Mouse (Mus musculus): ENCODE results near the gene Rnaseh2b.

DNA sequence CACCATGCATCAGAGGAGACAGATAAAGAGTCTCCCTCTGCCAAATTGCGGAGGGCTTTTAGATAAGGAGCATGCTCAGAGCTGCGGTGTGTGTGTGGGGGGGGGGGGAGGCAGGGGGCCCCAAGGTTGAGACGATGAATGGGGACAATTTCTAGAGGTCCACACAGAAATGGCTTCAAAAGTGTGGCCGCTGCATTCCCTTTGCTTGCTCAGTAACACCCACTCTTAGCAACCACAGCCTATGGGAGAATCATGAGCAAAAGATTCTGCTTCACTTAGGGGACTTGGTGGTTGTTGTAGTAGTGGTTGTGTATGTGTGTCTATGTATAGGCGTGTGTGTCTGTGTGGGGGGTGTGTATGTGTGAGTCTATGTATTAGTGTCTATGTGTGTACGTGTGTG lies 88.2 kb downstream of the Rnaseh2b start:
- no peak for TF ChIP-seq CTCF (IDR thresholded peaks at IDR 0.05; ENCODE audit: low read depth, low read length)
- TF ChIP-seq TAL1 (conservative IDR thresholded peaks at IDR 0.05; ENCODE audit: low read depth, low read length) = no peak
- no peak for TF ChIP-seq GATA1 (IDR thresholded peaks at IDR 0.05; ENCODE audit: borderline replicate concordance, low read length)
- TF ChIP-seq POLR2AphosphoS5 (IDR thresholded peaks at IDR 0.05; ENCODE audit: insufficient replicate concordance, low read depth, low read length) = no peak
- no peak for TF ChIP-seq GATA2 (IDR thresholded peaks at IDR 0.05; ENCODE audit: borderline replicate concordance, low read depth, low read length)
